Mouse (Mus musculus): ENCODE results near the gene Gm20850.
"Not testable (repeated sequence)": the region's sequence is repeated elsewhere in the genome, so short reads cannot be mapped to it uniquely, and the experiment has no call there.

The Gm20850 gene

GRCm38 (mm10) chrY:75715022-75715421 lies at the start of gene Gm20850:
Gm20850 (plus strand) TSS chrY:75715322.
- not testable (repeated sequence) for DNase-seq (ENCODE audit: low spot score)
